Mouse (Mus musculus): ENCODE measurements around the gene C030005K15Rik.
"Not testable (repeated sequence)": the region's sequence is repeated elsewhere in the genome, so short reads cannot be mapped to it uniquely, and the experiment has no call there.

Gene C030005K15Rik

DNA sequence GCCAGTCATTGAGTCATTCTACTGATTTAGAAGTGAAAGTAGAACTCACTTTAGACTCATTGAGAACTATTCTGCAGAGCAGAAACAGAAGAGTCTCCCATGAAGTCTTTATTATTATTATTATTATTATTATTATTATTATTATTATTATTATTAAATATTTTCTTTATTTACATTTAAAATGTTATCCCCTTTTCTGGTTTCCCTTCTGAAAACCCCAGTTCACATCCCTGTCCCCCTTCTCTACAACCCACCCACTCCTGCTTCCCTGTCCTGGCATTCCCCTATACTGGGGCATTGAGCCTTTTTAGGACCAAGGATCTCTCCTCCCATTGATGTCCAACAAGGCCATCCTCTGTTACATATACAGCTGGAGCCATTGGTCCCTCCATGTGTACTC, at the start of gene C030005K15Rik:
C030005K15Rik (minus strand) TSS at position 101 of the 400 bp plus-strand sequence.
- DNase-seq, result not testable (repeated sequence)

DNA sequence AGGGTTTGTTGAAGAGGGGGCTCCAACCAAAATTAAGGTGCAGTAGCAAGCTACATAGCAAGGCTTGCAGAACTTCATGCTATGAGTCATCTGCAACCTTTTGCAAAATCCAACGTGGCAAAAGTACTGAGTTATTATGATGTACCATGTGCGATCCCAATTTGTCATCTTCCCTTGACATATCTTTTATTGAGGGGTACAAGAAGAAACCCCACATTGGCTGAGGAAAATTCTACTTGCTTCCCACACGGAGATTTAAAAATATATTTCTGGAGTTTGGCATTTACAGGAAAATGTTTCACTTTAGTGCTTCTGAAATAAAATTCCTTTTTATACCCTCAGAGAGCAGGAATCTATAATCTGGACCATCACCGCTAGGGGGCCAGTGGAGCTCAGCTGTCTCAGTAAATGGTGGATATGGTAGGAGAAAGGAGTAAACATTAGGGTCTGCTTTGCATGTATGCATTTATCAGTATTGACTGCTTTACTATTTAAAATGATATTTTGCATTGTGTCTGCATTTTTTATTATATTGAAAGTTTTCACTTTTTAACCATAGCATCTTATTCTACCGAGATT, 41.7 kb upstream of the C030005K15Rik start:
- DNase-seq, result no peak

DNA sequence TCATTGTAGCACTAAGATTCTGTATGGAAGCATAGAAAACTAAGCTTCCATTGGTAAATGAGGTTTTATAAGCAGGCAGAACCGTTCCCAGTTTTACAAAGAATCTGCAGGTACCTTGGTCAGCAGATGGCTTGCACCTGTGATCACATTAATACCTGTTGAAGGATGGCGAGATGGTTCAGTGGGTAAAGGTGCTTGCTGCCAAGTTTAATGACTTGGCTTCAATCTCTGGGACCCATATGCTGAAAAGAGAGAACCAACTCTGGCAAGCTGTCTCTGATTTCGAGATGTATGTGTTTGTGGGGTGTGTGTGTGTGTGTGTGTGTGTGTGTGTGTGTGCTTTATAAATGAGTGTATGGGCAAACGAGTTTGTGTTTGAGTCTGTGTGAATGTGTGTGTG, 27.3 kb upstream of the C030005K15Rik start:
- no peak for DNase-seq

DNA sequence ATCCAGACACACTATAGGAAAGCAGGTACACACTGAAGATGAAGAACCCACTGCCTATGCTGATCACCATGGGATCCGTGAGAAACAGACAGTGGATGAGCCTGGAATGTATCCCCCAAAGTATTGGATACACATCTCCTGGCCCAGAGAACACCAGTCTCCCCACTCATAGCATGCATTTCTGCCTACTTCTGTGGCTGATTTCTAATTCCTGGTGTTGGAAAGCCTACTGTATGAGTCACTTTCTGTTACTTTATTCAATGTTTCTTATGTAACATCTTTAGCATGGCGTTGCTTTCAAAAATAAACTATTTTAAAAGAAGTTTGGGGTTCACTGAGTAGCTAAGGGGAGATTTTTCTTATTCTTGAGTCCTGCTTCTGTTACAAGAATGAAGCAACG, 20.7 kb upstream of the C030005K15Rik start:
- no peak for DNase-seq

DNA sequence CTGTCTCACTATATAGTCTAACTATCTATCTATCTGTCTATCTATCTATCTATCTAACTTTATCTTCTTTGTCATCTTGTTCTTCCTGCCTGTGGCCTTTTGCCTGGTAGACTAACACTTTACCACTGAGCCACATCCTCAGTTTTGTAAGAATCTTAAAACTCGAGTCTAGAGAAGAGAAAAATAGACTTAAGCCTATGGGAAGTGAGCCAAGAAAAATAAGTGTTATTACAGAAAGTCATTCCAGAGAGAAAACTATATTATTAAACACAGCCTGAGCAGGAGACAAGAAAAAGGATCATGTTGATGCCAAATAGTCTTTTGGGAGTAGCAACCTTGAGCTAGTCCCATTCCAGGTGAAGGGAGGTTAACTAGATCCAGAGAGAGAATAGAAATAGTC, 626 bp downstream of the C030005K15Rik start:
- no peak for DNase-seq

DNA sequence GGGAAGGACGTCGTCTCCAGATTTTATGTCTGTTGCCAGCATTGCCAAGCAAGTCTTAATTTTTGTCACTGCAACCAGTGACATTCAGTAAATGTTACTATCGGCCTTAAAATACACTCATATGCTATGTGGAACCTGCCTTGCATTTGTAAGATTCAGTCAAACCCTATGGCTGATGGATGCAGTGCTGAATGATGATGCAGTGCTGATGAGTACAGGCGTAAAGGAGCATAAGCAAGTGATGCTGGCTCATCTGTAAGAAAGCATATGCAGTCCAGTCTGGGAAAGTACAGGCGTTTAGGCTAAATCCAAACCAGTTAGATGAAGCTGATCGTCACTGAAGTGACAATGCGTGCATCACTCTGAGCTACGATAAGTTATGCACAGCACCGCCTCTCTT, 3.8 kb downstream of the C030005K15Rik start:
- no peak for DNase-seq

DNA sequence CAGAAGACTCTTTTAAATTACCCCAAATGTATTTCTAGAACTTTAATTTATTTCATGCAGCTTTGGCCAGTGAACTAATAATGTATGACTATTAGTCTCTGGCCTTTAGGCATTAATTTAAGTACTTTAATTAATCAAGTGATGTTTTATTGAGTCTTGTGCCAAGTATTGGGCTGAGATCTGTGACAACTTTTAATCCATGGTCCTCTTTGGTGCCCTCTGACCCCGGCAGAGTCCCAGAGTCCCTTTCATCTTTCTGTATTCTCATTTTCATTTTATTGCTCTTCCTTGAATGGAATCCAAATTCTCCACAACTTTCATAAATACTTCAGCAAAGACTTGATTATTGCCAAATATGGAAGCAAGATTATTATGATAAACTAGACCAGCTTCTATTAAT, 5.9 kb downstream of the C030005K15Rik start:
- no peak for DNase-seq

DNA sequence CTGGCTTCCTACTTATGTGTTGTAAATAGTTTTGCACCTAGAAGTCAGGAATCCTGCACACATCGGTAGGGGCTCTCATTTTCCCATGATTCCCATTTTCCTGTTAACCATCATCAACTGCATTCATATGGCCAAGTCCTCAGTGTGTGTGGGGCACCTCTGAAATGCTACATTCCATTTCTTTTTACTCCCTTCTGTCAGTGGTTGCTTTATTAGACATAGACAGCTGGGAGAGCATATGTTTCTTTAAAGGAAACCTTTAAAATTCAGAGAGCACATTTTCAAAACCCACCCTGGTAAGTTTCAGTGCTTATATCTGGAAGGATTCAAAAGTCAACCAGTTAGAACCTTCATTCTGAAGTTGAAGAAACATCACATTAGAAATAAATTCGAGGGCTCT, 8.5 kb downstream of the C030005K15Rik start:
- no peak for DNase-seq

DNA sequence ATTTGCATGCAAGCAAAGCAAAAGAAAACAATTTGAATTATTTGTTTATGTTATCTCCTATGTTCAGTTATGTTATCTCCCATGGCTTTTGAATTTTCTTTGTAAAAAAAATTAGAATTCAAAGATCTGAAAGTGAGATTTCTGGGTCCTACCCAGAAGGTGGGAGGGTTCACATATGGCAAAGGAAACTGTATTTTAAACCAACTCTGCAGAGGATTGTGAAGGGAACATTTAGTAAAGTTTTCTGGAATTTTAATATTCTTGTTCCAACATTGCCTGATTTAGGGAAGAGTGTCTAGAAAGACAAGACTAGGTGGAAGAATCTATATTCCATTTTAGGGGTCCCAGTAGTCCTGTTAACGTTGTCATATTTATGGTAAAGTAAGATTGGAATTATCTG, 9.3 kb downstream of the C030005K15Rik start:
- no peak for DNase-seq

DNA sequence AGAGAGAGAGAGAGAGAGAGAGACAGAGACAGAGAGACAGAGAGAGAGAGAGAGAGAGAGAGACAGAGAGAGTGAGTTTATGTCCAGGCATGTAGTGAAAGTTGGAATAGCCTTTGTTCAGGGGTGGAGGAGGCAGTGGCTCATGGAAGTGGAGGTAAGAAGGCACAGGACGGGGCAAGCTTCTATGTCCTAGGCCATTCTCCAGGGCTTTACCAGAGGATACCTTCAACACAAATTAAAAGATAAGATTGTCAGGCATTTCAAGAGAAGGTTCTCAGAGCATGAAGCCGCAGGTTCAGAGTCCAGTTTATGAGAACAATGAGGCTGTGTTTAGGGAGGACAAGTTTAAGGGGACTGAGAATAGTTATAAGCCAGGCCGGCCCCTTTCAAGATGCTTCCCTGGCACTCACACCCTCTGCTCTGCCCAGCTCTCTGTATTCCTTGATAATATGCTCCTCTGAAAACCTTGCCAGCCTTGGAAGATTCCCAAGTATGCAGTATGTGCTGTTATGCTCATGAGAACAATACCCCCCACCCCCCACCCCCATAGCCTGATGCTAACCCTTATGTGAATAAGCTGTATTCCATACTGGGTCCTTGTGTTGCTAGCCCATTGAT, 11.2 kb downstream of the C030005K15Rik start:
- DNase-seq, result no peak

DNA sequence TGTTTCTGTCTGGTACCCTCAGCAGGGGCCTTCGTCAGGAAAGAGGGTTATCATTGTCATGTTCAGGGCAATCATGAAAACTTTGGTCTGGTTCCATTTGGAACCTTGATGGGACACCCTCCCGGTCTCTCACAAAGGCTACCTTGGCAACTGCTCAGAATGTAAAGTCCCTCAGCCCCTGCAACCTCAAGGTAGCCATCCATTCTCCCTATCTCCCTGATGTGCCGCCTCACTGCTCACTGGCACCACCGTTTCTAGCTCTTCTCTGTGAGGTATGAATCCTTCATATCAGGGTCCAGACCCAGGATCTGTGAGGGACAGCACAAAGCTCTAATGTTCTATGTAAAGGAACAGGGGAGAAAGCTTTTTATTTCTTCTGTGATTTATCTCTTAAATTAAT, 12.0 kb downstream of the C030005K15Rik start:
- DNase-seq, result no peak

DNA sequence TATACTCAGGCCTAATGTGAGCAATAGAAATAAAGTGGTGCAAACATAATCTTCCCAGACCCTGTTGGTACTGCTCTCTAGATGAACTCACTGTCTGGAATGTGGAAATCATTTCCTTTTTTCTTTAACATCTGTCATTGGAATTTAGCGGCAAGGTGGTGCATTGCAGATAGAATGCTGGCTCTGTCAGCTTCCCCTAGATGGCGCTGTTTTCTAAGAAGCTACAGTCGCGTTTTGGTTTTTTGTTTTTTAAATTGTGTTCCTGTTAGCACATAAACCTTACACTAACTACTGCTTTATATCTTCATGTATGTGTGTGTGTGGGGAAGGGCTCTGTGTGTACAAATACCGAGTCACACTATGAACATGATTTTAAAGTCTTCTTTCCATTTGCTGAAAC, 13.9 kb downstream of the C030005K15Rik start:
- peak in 1 of 2 experiments; percentile 2 for DNase-seq

DNA sequence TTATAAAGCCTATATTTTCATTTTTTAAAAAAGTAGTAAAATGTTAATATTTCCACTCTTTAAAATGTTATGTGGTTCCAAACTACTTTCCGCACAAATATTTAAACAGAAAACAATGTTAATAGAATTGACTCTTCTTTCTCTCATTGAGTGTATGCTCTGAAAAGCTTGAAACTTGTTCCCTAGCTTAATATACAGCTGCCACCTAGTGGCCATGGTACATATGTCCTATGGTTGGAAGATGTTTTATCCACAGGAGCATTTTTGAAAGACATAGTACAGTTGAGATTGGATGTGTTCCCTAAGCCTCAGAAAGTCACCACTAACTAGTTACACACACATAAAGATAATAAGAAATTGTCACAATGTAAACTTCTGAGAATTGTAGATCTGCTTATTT, 22.0 kb downstream of the C030005K15Rik start:
- peak; percentile 7 to 42 for DNase-seq

DNA sequence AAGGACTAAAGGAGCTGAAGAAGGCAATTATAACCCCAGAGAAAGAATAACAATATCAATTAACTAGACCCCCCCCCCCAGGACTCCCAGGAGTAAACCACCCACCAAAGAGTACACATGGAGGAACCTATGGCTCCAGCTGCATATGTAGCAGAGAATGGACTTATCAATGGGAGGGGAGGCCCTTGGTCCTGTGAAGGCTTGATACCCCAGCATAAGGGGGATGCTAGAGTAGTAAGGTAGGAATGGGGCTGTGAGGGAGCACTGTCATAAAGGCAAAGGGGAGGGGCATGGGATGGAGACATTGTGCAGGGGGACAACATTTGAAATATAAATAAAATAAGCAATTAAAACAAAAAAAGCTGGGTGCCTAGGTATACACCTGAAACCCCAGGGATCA, 24.2 kb downstream of the C030005K15Rik start:
- no peak for DNase-seq

DNA sequence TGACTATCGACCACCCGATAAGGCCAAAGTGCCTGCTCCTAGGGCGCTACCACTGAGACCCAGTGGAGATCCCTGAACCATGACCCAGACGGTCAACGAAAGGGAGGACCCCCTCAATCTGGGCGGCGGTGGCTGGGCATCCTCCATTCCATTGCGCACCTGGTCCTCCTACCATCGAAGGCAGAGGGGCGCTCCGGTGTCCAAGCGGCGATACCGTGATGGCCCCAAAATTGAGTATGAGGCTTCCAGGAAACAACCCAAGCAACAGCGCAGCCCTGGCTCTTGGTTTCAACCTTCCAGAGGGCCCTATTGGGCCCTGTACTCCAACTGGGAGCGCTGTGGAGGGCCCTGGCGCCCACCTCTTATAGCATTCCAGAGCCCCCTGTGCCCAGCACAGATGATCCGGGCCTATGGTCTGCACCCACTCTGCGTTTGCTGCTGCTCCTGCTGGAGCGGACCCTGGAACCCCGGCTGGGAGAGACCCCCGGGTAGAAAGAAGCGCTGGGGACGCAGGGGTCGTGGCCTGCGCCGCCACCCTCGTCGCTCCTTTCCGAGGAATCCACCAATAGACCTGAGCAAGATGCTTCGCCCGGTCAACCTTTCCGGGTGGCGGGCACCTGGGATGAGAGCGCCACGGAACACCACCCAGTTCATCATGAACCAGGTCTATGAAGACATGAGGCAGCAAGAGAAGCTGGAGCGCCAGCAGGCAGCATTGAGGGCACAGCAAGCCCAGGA, 33.0 kb downstream of the C030005K15Rik start:
- DNase-seq, result no peak

DNA sequence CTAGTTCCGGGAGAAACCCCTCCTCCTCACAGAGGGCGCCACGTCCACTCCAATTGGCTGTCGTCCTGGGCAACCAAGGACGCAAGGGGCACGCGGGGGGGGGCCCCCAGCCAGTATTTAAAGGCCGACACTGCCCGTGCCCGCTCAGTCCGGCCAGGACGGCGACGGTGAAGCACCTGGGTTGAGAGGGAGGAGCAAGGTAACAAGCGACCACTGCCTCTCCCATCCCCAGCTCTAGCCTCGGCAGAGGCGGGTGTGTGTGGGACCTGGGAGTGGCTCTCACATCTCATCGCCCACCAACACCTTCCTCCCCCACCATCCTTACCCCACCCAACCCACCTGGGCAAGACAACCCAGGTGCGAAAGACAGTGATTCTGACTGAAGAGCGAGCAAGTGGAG, 33.6 kb downstream of the C030005K15Rik start, which contains the start of gene Ccer1:
Ccer1 (plus strand) TSS at position 147 of the 400 bp plus-strand sequence.
- DNase-seq, result no peak

DNA sequence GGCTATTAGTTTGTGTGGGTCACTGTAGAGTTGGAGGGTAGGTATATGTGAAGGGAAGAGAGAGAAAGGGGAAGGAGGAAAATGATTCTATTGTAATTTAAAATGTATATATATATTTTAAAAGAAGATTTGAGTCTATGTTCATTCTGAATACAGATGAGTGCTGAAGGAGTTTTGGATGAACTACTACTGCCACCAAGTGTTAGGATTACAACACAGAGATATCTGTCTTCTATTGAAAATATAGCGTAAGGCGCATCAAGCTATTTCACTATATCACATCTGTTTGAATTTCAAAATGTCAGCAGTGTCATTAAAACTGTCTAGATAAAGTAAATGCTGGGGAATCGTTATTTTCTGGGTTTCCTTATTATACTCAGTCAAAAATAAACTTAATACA, 37.1 kb downstream of the C030005K15Rik start:
- no peak for DNase-seq

DNA sequence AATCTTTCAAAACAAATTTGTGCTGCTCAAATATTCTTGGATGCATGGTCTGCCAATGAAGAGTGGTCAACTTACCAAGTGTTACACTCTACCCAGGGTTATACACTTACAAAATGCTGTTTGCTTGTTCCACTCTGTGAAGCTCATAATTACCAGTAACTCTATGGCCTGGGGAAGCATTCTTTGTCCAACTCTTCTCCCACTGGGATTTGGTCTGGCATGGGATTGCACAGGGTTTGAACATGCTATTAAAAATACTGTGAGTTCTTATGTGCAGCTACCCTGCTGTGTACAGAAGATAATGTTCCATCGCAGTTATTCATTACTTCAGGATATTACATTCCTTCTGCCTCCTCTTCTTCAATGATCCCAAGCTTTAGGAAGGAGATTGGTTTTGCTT, 39.4 kb downstream of the C030005K15Rik start:
- DNase-seq, result no peak

DNA sequence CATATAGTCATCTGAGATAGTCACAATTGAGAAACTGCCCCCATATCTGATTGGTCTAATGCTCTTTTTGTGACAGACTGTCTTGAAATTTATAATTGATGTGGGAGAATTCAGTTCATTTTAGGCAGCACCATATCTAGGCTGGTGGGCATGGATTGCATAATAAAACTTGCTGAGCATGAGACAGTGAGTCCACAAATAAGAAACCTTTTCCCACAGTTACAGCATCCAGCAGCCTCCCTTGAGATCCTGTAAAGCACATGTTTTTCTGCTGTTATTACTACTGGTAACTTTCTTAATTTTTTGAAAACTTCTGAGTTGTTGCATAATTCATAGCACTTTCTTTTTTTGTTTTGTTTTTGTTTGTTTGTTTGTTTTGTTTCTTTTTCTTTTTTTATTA, 43.6 kb downstream of the C030005K15Rik start:
- no peak for DNase-seq
